In the genomic region with DNA sequence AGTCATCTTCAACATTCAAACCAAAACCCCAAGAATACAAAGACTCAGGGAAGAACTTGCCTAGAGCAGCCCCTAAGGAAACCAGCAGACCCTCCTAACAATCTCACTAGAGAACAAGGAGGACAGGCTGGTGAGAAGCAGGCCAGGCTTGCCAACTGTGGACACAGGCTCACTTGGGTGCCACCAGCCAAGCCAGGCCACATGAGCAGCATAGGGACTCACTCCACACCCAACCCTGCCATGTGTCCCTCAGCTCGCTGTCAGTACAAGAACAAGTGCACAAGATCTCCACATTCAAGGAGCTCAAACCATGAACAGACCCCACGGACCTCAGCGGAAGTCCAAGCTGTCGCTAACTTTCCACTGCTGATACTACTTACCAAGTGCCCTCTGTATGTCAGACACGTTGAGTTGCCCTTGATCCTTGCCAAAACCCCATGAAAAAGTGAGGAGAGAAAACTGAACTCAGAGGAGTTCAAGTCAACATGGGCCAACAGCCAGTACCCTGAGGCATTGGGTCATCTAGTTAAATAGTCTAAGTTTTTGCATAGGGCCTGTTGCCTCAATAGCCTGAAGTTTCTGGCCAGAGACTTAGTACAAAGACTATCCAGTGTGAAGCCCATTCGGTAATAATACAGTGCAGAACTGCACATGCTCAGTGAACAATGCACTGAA, we compare ENCODE assay signal across 13 mouse cellular contexts.
"Had no signal": no experiment of that assay in that cellular context is flagged by ENCODE, and none has a peak within 500 bp of the region (broad histone marks: within the 10 kb centered on the region; RNA-seq: fewer than 3 reads in every experiment).

No protein-coding gene starts in this region.

- H3K4me3 ChIP-seq: layer of hippocampus, adult 2 months; liver, embryonic 12.5 days; lung, embryonic 15.5 days; myocyte; neural tube, embryonic 12.5 days had no signal

- H3K27me3 ChIP-seq: liver, embryonic 12.5 days; neural tube, embryonic 12.5 days had no signal

- H3K9me3 ChIP-seq: liver, embryonic 12.5 days; lung, embryonic 15.5 days; neural tube, embryonic 12.5 days had no signal

- H3K36me3 ChIP-seq: liver, embryonic 12.5 days; lung, embryonic 15.5 days had no signal

- H3K9ac ChIP-seq: liver, embryonic 12.5 days; lung, embryonic 15.5 days; neural tube, embryonic 12.5 days had no signal

- DNase-seq: kidney, adult 18-20 months; kidney, postnatal 10 days; kidney, postnatal 4 days; left cerebral cortex, postnatal 4 days; midbrain, embryonic 14.5 days; right cerebral cortex, adult 18-20 months; thymus, postnatal 14 days had no signal

- H3K4me2 ChIP-seq: liver, embryonic 12.5 days; lung, embryonic 15.5 days; neural tube, embryonic 12.5 days had no signal

- H3K27ac ChIP-seq: layer of hippocampus, adult 2 months; liver, embryonic 12.5 days; lung, embryonic 15.5 days; neural tube, embryonic 12.5 days; stomach, postnatal 0 days had no signal
